Mouse (Mus musculus): ENCODE results near the gene Ppp1r9b.

The Ppp1r9b gene

GRCm38 (mm10) chr11:94978178-94978915 lies 12.5 kb upstream of the Ppp1r9b start:
- no peak for DNase-seq

- DNase-seq, result peak; percentile 97
Measured at GRCm38 (mm10) chr11:94978947-94979346, 11.9 kb upstream of the Ppp1r9b start.

GRCm38 (mm10) chr11:94979462-94980179 lies 11.2 kb upstream of the Ppp1r9b start:
- no peak for DNase-seq

GRCm38 (mm10) chr11:94985140-94985539 lies 5.7 kb upstream of the Ppp1r9b start:
- no peak for DNase-seq

- DNase-seq, result no peak
Measured at GRCm38 (mm10) chr11:94985822-94986221, 5.0 kb upstream of the Ppp1r9b start.

- DNase-seq, result no peak
Measured at GRCm38 (mm10) chr11:94986435-94986834, 4.4 kb upstream of the Ppp1r9b start.

- DNase-seq, result no peak
Measured at GRCm38 (mm10) chr11:94987341-94987740, 3.5 kb upstream of the Ppp1r9b start.

- no peak for DNase-seq
Measured at GRCm38 (mm10) chr11:94987851-94988250, 3.0 kb upstream of the Ppp1r9b start.

- no peak for DNase-seq
Measured at GRCm38 (mm10) chr11:94988780-94989561, 1.9 kb upstream of the Ppp1r9b start.

GRCm38 (mm10) chr11:94989562-94990017 lies 1.2 kb upstream of the Ppp1r9b start:
- peak; percentile 95 for DNase-seq

GRCm38 (mm10) chr11:94990102-94990748 lies 610 bp upstream of the Ppp1r9b start:
- DNase-seq, result no peak

GRCm38 (mm10) chr11:94991641-94992479 lies 1.0 kb downstream of the Ppp1r9b start:
- DNase-seq, result peak; percentile 74

GRCm38 (mm10) chr11:94992480-94992753 lies 1.6 kb downstream of the Ppp1r9b start:
- no peak for DNase-seq

- peak; percentile 56 for DNase-seq
Measured at GRCm38 (mm10) chr11:94992754-94993606, 2.1 kb downstream of the Ppp1r9b start.

- no peak for DNase-seq
Measured at GRCm38 (mm10) chr11:94994208-94994814, 3.5 kb downstream of the Ppp1r9b start.

- DNase-seq, result no peak
Measured at GRCm38 (mm10) chr11:94994947-94995772, 4.3 kb downstream of the Ppp1r9b start.

GRCm38 (mm10) chr11:94996101-94996500 lies 5.3 kb downstream of the Ppp1r9b start:
- DNase-seq, result no peak

- no peak for DNase-seq
Measured at GRCm38 (mm10) chr11:94996984-94997383, 6.1 kb downstream of the Ppp1r9b start.

- no peak for DNase-seq
Measured at GRCm38 (mm10) chr11:94997596-94997995, 6.8 kb downstream of the Ppp1r9b start.

- DNase-seq, result no peak
Measured at GRCm38 (mm10) chr11:94998041-94998531, 7.3 kb downstream of the Ppp1r9b start.
